Mouse (Mus musculus): ENCODE data around the gene B4galt5.
"Not testable (repeated sequence)": the region's sequence is repeated elsewhere in the genome, so short reads cannot be mapped to it uniquely, and the experiment has no call there.

The B4galt5 gene

GRCm38 (mm10) chr2:167348376-167349282 lies at the start of gene B4galt5:
Gene B4galt5, minus strand, starts transcription at chr2:167349183.
- no peak for DNase-seq (ENCODE audit: low spot score in 2 of 2)

- DNase-seq (ENCODE audit: low spot score in 2 of 2): not testable (repeated sequence)
Measured at GRCm38 (mm10) chr2:167396420-167396819, 47.4 kb upstream of the B4galt5 start.

- no peak for DNase-seq (ENCODE audit: low spot score in 2 of 2)
Measured at GRCm38 (mm10) chr2:167394426-167394825, 45.4 kb upstream of the B4galt5 start.

- DNase-seq (ENCODE audit: low spot score in 2 of 2): no peak
Measured at GRCm38 (mm10) chr2:167386998-167387397, 38.0 kb upstream of the B4galt5 start.

DNA sequence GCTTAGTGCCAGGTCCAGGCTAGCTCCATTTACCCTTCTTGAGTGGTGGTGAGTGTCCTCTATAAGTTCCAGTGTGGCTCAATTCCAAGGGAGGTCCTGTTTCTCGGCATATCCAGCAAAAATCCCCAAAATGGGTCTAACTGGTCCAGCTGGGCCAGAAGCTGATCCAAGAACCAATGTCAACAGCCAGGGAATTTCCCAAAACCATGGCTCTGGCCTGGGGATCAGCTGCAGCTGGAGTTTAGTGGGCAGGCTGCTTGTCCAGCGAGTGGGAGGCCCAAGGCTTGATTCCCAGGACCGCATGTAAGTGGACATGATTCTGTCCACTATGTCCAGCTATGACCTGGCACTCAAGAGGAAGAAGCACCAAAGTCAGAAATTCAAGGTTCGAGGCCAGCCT lies 37.5 kb upstream of the B4galt5 start:
- no peak for DNase-seq (ENCODE audit: low spot score in 2 of 2)

DNA sequence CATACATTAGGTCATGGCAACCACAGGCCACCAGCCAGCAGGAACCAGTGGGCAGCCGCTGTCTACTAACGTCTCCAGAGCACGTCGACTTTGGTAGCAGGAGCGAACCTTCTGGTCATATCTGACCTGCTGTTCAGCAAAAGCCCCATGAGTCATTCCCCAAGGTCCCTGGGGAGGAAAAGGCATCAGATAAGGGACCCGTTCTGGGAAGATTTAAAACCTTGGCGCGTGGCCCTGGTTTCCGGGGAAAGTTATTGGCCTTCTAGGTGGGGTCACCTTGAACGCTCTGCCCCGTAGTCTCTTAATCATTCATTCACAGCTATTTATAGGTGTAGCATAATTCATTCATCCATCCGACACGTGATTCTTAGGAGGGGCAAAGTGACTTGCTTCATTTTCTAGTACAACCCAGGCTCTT lies 34.7 kb upstream of the B4galt5 start:
- DNase-seq (ENCODE audit: low spot score in 2 of 2): no peak

- no peak for DNase-seq (ENCODE audit: low spot score in 2 of 2)
Measured at GRCm38 (mm10) chr2:167382389-167382788, 33.4 kb upstream of the B4galt5 start.

DNA sequence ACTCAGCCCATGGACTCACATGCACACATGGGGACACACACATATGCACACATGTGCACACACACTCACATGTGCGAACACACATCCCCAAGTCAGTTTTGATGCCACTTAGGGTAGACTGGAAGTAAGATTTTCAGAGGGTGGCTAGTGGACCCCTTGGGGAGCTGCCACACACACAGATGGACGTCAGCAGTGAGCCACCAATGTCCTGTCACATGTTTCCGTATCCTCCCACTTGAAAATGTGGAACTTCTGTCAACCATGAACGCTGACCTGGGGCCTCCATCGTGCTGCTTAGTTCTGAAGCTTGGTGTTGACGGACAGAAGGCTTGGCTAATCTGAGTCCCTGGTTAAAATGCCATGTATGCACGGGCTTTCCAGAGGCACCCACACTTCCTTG lies 32.6 kb upstream of the B4galt5 start:
- no peak for DNase-seq (ENCODE audit: low spot score in 2 of 2)

- no peak for DNase-seq (ENCODE audit: low spot score in 2 of 2)
Measured at GRCm38 (mm10) chr2:167380615-167381285, 31.8 kb upstream of the B4galt5 start.

DNA sequence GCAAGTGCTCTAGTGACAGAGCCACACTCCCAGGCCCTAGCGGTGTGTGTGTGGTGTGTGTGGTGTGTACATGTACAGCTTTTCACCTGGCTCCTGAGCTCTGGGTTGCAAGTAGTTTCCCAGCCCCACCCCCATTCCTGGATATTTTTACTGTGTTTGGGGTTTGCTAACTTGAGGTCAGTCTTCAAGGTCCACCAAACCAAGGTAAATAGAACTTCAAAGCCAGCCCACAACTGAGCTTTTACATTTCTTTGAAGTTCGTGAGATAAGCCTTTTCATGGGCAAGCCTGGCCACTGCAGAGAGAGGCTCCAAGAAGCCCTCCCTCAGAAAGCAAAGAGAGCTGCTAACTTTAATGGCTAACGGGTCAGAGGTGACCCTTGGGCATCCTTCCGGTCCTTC lies 30.0 kb upstream of the B4galt5 start:
- DNase-seq (ENCODE audit: low spot score in 2 of 2): no peak

- DNase-seq (ENCODE audit: low spot score in 2 of 2): no peak
Measured at GRCm38 (mm10) chr2:167377697-167378096, 28.7 kb upstream of the B4galt5 start.

GRCm38 (mm10) chr2:167376160-167376564 lies 27.2 kb upstream of the B4galt5 start:
- DNase-seq (ENCODE audit: low spot score in 2 of 2): peak in 1 of 2 experiments; percentile 8

DNA sequence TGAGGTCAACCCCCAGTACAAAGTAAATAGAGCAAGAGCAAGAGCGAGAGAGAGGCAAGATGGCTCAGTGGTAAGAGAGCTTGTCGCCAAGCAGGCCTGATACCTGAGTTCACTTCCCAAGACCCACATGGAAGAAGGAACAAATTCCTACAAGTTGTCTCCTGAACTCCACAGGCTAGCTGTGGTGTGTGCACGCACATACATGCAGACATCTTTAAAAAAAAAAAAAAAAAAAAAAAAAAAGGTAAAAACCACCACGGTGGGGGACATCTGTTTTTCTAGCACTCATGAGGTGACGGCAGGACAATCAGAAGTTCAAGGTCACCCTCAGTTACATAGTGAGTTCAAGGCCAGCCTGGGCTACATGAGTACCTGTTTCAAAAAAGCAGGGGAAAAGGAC lies 26.7 kb upstream of the B4galt5 start:
- no peak for DNase-seq (ENCODE audit: low spot score in 2 of 2)

- no peak for DNase-seq (ENCODE audit: low spot score in 2 of 2)
Measured at GRCm38 (mm10) chr2:167375135-167375534, 26.2 kb upstream of the B4galt5 start.

- no peak for DNase-seq (ENCODE audit: low spot score in 2 of 2)
Measured at GRCm38 (mm10) chr2:167374191-167374805, 25.3 kb upstream of the B4galt5 start.

DNA sequence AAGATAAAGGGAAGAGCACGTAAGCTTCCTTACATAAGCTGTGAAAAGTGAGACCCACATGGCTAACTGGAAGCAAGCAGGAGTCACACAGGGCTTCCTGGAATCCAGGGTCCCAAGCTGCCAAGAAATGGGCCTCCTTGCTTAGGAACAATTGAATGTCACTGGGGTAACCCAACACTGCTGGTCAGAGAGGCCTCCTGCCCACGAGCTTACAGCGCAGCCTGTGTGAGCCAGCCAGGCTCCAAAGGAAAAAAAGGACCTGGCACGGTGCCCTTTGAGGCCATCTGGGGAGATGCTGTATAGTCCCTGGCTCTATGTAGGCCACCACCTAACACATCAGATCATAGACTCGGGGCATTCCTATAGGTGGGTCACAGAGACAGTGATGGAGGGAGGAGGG lies 24.3 kb upstream of the B4galt5 start:
- peak; percentile 23 to 27 for DNase-seq (ENCODE audit: low spot score in 2 of 2)

DNA sequence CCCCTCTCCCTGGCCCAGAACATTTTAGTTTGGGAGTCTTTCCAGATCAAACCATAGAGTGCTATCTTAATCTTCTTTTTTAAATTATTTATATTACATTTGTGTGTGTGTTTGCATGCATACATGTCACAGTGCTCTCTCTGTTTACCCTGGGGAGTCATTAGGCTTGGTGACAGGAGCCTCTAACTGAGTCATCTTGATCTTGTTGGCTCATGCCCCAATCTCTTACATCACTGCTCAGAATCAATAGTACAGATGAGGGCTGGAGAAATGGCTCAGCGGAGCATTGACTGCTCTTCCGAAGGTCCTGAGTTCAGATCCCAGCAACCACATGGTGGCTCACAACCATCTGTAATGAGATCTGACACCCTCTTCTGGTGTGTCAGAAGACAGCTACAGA lies 22.5 kb upstream of the B4galt5 start:
- no peak for DNase-seq (ENCODE audit: low spot score in 2 of 2)

GRCm38 (mm10) chr2:167368328-167368727 lies 19.3 kb upstream of the B4galt5 start:
- no peak for DNase-seq (ENCODE audit: low spot score in 2 of 2)

DNA sequence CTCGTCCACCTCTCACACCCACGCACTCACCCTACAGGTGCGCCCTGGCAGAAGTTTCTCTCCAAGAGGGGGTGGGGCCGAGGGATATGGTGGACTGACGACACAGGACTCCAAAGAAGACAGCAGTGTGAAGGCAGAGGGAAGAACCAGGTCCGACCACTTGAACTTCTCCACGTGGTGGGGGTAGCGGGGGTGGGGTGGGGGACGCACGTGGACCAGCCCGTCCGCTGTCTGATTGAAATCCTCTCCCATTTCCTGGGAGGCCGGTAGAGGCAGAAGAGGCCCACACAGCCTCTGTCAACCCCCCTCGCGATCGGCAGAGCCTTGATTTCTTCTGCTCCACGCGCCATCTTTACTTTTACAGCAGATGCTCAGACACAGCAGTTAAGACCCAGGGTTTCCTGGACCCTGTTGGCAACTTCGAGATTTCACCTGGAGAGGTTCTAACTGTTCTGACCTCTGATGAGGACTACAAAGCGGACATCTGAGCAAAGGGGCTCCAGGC lies 18.8 kb upstream of the B4galt5 start:
- no peak for DNase-seq (ENCODE audit: low spot score in 2 of 2)

- DNase-seq (ENCODE audit: low spot score in 2 of 2): no peak
Measured at GRCm38 (mm10) chr2:167367325-167367724, 18.3 kb upstream of the B4galt5 start.

DNA sequence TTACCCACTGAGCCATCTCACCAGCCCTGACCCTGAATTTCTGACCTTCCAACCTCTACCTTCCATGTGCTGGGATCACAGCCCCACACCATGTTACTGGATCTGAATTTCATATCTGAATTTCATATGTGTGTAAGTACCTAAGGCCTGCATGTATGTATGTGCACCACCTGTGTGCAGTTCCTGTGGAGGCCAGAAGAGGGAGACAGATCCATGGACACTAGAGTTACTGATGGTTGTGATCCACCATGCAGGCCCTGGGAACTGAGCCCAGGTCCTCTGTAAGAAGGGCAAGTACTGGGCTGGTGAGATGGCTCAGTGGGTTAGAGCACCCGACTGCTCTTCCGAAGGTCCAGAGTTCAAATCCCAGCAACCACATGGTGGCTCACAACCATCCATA lies 16.1 kb upstream of the B4galt5 start:
- DNase-seq (ENCODE audit: low spot score in 2 of 2): no peak

DNA sequence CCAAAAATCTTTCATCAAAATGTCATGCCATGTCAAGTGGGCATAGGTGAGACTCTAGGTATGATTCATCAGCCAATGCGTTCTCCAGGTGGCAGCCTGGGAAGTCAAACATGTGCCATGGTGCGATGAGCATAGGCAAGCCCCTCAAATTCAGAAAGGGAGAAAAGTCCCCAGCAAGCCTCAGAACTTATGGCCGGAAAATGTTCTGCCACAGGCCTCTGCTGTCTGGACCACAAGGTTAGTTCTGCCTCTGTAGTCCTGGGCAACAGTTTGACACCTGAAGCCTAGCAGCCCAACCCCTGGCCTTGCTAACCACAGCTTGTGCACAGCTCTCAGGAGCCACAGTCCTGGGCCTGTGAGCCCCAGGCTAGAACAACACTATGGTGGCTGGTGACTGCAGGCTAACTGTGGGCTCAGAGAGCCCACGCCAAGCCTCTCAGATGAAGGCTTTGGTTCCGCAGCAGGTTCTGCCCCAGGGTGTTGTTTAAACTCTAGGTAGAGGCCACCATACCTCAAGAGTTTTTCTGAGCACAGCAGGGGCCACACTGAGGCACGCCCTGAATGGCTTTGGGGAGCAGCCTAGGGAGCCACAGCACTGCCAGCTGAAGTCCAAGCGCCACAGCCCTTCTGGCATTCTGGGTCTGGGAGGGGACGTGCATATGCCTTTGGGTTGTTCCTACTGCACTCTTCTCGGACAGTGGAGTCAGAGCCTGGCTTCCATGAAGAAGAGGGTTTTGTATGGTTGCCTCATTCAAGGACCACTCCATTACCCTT lies 14.5 kb upstream of the B4galt5 start:
- no peak for DNase-seq (ENCODE audit: low spot score in 2 of 2)
